Mouse (Mus musculus): ENCODE measurements around the gene A930033H14Rik.

GRCm38 (mm10) chr10:69165847-69166246 is 47.1 kb downstream of the A930033H14Rik start:
- TF ChIP-seq POLR2A (IDR thresholded peaks at IDR 0.05; ENCODE audit: borderline replicate concordance, low read depth, low read length) (no peak), CTCF (IDR thresholded peaks at IDR 0.05; ENCODE audit: low read depth, low read length) (no peak)

All from bone marrow macrophage, adult 2 months (primary cell).